ENCODE assay signal across 12 mouse cellular contexts in genomic region chr4:111467293-111467773, GRCm38 (mm10). TPM values are rescaled to one million over a fixed set of nuclear protein-coding genes. Genes with fewer than 3 reads are reported as not detected.
A peak's percentile ranks its signal among the peaks of the same experiment; 100 is the strongest.
DNase-seq lines count a peak whose midpoint lies in the region; ATAC-seq and TF ChIP-seq lines count a peak whose summit lies in the region.
"Had no signal": no experiment of that assay in that cellular context is flagged by ENCODE, and none has a peak within 500 bp of the region (broad histone marks: within the 10 kb centered on the region; RNA-seq: fewer than 3 reads in every experiment).

No protein-coding gene starts in this region.

- H3K9ac ChIP-seq in embryonic facial prominence, embryonic 13.5 days, result no peak overlapping the region
- H3K9ac ChIP-seq in kidney, postnatal 0 days (ENCODE audit: low read depth, low read length), result no peak overlapping the region
- H3K9ac ChIP-seq in midbrain, embryonic 15.5 days, result no peak overlapping the region
- no peak overlapping the region for H3K9ac ChIP-seq in midbrain, postnatal 0 days (replicated peaks; ENCODE audit: low read length, poor library complexity, severe bottlenecking)

- H3K4me3 ChIP-seq in embryonic facial prominence, embryonic 13.5 days, result no peak overlapping the region
- H3K4me3 ChIP-seq in embryonic facial prominence, embryonic 10.5 days, result no peak overlapping the region
- no peak overlapping the region for H3K4me3 ChIP-seq in kidney, postnatal 0 days (replicated peaks; ENCODE audit: low read depth, low read length)
- no peak overlapping the region for H3K4me3 ChIP-seq in kidney, adult 2 months (ENCODE audit: insufficient read depth, low read depth, low read length)
- H3K4me3 ChIP-seq in midbrain, embryonic 15.5 days, result no peak overlapping the region
- H3K4me3 ChIP-seq in midbrain, postnatal 0 days (ENCODE audit: low read depth, low read length), result no peak overlapping the region
- H3K4me3 ChIP-seq: heart, embryonic 10.5 days; myocyte had no signal

- no peaks in the 10 kb centered on the region for H3K27me3 ChIP-seq in embryonic facial prominence, embryonic 13.5 days
- H3K27me3 ChIP-seq in embryonic facial prominence, embryonic 10.5 days (replicated peaks; ENCODE audit: low read depth, poor library complexity, severe bottlenecking), result no peaks in the 10 kb centered on the region
- no peaks in the 10 kb centered on the region for H3K27me3 ChIP-seq in kidney, postnatal 0 days (ENCODE audit: insufficient read depth, low read length)
- no peaks in the 10 kb centered on the region for H3K27me3 ChIP-seq in kidney, adult 2 months (replicated peaks; ENCODE audit: control insufficient read depth, insufficient read depth, low read length)
- no peaks in the 10 kb centered on the region for H3K27me3 ChIP-seq in midbrain, embryonic 15.5 days (replicated peaks)
- H3K27me3 ChIP-seq in midbrain, postnatal 0 days (ENCODE audit: insufficient read depth, low read length), result no peaks in the 10 kb centered on the region

- 70% methylated on average over 2 of the region's 2 CpGs for WGBS in embryonic facial prominence, embryonic 13.5 days
- 92% methylated on average over 2 of the region's 2 CpGs for WGBS in embryonic facial prominence, embryonic 10.5 days
- WGBS in kidney, postnatal 0 days, result 75% methylated on average over 2 of the region's 2 CpGs
- 74% methylated on average over 2 of the region's 2 CpGs for WGBS in kidney, adult 2 months
- whole genome bisulfite sequencing in midbrain, embryonic 15.5 days, result 74% methylated on average over 2 of the region's 2 CpGs
- WGBS in midbrain, postnatal 0 days, result 66% methylated on average over 2 of the region's 2 CpGs

- no peaks in the 10 kb centered on the region for H3K36me3 ChIP-seq in embryonic facial prominence, embryonic 13.5 days
- no peaks in the 10 kb centered on the region for H3K36me3 ChIP-seq in embryonic facial prominence, embryonic 10.5 days (replicated peaks)
- H3K36me3 ChIP-seq in kidney, postnatal 0 days (ENCODE audit: insufficient read depth, low read length), result no peaks in the 10 kb centered on the region
- H3K36me3 ChIP-seq in kidney, adult 2 months (ENCODE audit: control insufficient read depth, insufficient read depth, low read length), result no peaks in the 10 kb centered on the region
- no peaks in the 10 kb centered on the region for H3K36me3 ChIP-seq in midbrain, embryonic 15.5 days (replicated peaks)
- H3K36me3 ChIP-seq in midbrain, postnatal 0 days (ENCODE audit: insufficient read depth, low read length), result no peaks in the 10 kb centered on the region
- H3K36me3 ChIP-seq: heart, embryonic 10.5 days had no signal

- H3K4me1 ChIP-seq in embryonic facial prominence, embryonic 13.5 days, result peaks cover 24% of the 10 kb centered on the region
- H3K4me1 ChIP-seq in embryonic facial prominence, embryonic 10.5 days, result no peaks in the 10 kb centered on the region
- H3K4me1 ChIP-seq in kidney, postnatal 0 days (replicated peaks; ENCODE audit: insufficient read depth, low read length), result no peaks in the 10 kb centered on the region
- H3K4me1 ChIP-seq in kidney, adult 2 months (ENCODE audit: control insufficient read depth, insufficient read depth, low read length), result no peaks in the 10 kb centered on the region
- peaks cover 6% of the 10 kb centered on the region for H3K4me1 ChIP-seq in midbrain, embryonic 15.5 days
- no peaks in the 10 kb centered on the region for H3K4me1 ChIP-seq in midbrain, postnatal 0 days (ENCODE audit: insufficient read depth, low read length)
- H3K4me1 ChIP-seq: heart, embryonic 10.5 days had no signal

- H3K27ac ChIP-seq in embryonic facial prominence, embryonic 13.5 days, result peak overlapping the region; percentile 34
- no peak overlapping the region for H3K27ac ChIP-seq in embryonic facial prominence, embryonic 10.5 days (replicated peaks)
- no peak overlapping the region for H3K27ac ChIP-seq in kidney, postnatal 0 days
- no peak overlapping the region for H3K27ac ChIP-seq in kidney, adult 2 months (ENCODE audit: insufficient read depth, low read depth, low read length)
- no peak overlapping the region for H3K27ac ChIP-seq in midbrain, embryonic 15.5 days
- no peak overlapping the region for H3K27ac ChIP-seq in midbrain, postnatal 0 days (ENCODE audit: low read depth, low read length)
- H3K27ac ChIP-seq: heart, embryonic 10.5 days had no signal

- no peak overlapping the region for H3K4me2 ChIP-seq in embryonic facial prominence, embryonic 13.5 days
- no peak overlapping the region for H3K4me2 ChIP-seq in kidney, postnatal 0 days (ENCODE audit: low read length)
- H3K4me2 ChIP-seq in midbrain, embryonic 15.5 days, result no peak overlapping the region
- H3K4me2 ChIP-seq in midbrain, postnatal 0 days (ENCODE audit: low read depth, low read length, poor library complexity, severe bottlenecking), result no peak overlapping the region

- H3K9me3 ChIP-seq in embryonic facial prominence, embryonic 13.5 days, result no peaks in the 10 kb centered on the region
- no peaks in the 10 kb centered on the region for H3K9me3 ChIP-seq in embryonic facial prominence, embryonic 10.5 days
- H3K9me3 ChIP-seq in kidney, postnatal 0 days (replicated peaks; ENCODE audit: low read length), result no peaks in the 10 kb centered on the region
- no peaks in the 10 kb centered on the region for H3K9me3 ChIP-seq in midbrain, embryonic 15.5 days
- H3K9me3 ChIP-seq in midbrain, postnatal 0 days (ENCODE audit: low read length), result no peaks in the 10 kb centered on the region
- H3K9me3 ChIP-seq: heart, embryonic 10.5 days had no signal

- no peak for TF ChIP-seq CTCF in kidney, postnatal 0 days (IDR thresholded peaks at IDR 0.05; ENCODE audit: low read depth)
- no peak for TF ChIP-seq CTCF in kidney, adult 2 months (conservative IDR thresholded peaks at IDR 0.05; ENCODE audit: insufficient read depth, insufficient read length, low read depth, low read length)
- no peak for TF ChIP-seq CTCF in midbrain, postnatal 0 days (IDR thresholded peaks at IDR 0.05)

- peak; percentile 66; the same call in 1 of the 2 replicates for ATAC-seq in embryonic facial prominence, embryonic 13.5 days (ENCODE audit: insufficient number of reproducible peaks, insufficient read depth, low FRiP score, low TSS enrichment, low read depth)
- ATAC-seq in kidney, postnatal 0 days (replicated peaks; ENCODE audit: low FRiP score, low read depth), result no peak
- 0 out of 2 replicates have a peak, but pooled peaks have one; percentile 40 for ATAC-seq in midbrain, embryonic 15.5 days (replicated peaks)
- no peak for ATAC-seq in midbrain, postnatal 0 days (ENCODE audit: low FRiP score)

- no peak for TF ChIP-seq POLR2A in kidney, adult 2 months (IDR thresholded peaks at IDR 0.05; ENCODE audit: low read depth, low read length)

- DNase-seq in embryonic facial prominence, embryonic 10.5 days (ENCODE audit: low spot score), result no peak
- DNase-seq in kidney, postnatal 0 days (ENCODE audit: low spot score), result peak; percentile 34
- no peak for DNase-seq in kidney, adult 2 months
- no peak for DNase-seq in midbrain, postnatal 0 days (ENCODE audit: low spot score)
- peak; percentile 36 to 54 for DNase-seq in lung, postnatal 4 days
- DNase-seq in cerebellum, adult 18-20 months, result no peak
- DNase-seq: adrenal gland, adult 8-10 months; cerebellum, postnatal 25 days had no signal

RNA-seq across cellular contexts. Expression of gene Bend5, which starts 52.5 kb away (rescaled TPM):
- 143 and 145 TPM in 2 replicates for polyA plus RNA-seq in embryonic facial prominence, embryonic 13.5 days (2015; fragmentation: Nextera tagmentation; extraction: Ambion mirVana)
- polyA plus RNA-seq in embryonic facial prominence, embryonic 10.5 days (2016; fragmentation: Nextera tagmentation; extraction: Ambion mirVana), result 31.0 and 35.8 TPM in 2 replicates
- 29.3 and 33.8 TPM in 2 replicates for polyA plus RNA-seq in kidney, postnatal 0 days (2015; fragmentation: Nextera tagmentation; extraction: Ambion mirVana)
- polyA plus RNA-seq in kidney, adult 2 months (2012; rRNA removed), result 24.3 and 34.2 TPM in 2 replicates
- polyA plus RNA-seq in midbrain, embryonic 15.5 days (2015; fragmentation: Nextera tagmentation; extraction: Ambion mirVana), result 77.5 and 78.7 TPM in 2 replicates
- total RNA-seq in midbrain, postnatal 0 days (2014; rRNA removed), result 46.5 and 50.8 TPM in 2 replicates
- 61.4 and 65.1 TPM in 2 replicates for polyA plus RNA-seq in midbrain, postnatal 0 days (2015; fragmentation: Nextera tagmentation; extraction: Ambion mirVana)
- polyA plus RNA-seq: myocyte had no signal

Comparison
In these comparisons a context has a peak if more than half of its experiments do, and no peak if none do; other contexts are left out.
1. ATAC-seq: peak in embryonic facial prominence, embryonic 13.5 days (single experiment) and midbrain, embryonic 15.5 days (single experiment); none in kidney, postnatal 0 days (single experiment) and midbrain, postnatal 0 days (single experiment).
2. DNase-seq: peak in kidney, postnatal 0 days (single experiment) and lung, postnatal 4 days (2 of 2); none in embryonic facial prominence, embryonic 10.5 days (single experiment), kidney, adult 2 months (single experiment), midbrain, postnatal 0 days (single experiment) and cerebellum, adult 18-20 months (0 of 2).